8 mouse cellular contexts compared by ENCODE assay signal in the genomic region with DNA sequence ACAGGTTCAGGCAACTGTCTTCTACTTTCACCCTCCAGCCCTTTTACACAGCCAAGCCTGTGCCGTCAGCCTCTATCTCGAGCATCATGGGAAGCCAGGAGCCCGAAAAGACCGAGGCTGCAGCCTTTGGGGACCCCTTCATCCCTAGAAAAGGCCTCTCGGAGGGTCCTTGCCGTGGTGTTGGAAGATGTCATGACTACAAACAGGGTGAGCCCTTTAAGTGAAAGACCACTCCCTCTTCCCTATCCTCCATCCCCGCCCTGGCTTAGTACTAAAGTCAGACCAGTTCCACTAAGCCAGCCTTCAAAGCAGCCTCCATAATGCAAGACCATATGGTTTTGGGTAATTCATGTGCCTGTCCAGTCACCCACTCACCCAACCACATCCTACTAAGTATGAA. TPM values are rescaled to one million over a fixed set of nuclear protein-coding genes. Genes with fewer than 3 reads are reported as not detected.
A peak's percentile ranks its signal among the peaks of the same experiment; 100 is the strongest.
DNase-seq lines count a peak whose midpoint lies in the region; TF ChIP-seq lines count a peak whose summit lies in the region.

No protein-coding gene starts in this region.

- H3K27ac ChIP-seq in spleen, adult 2 months (ENCODE audit: insufficient read depth, low read length): peak overlapping the region; percentile 90
- peak overlapping the region; percentile 94 for H3K27ac ChIP-seq in limb, embryonic 10.5 days
- peak overlapping the region; percentile 88 for H3K27ac ChIP-seq in small intestine, adult 2 months (ENCODE audit: insufficient read depth, low read depth, low read length)

- H3K36me3 ChIP-seq in spleen, adult 2 months (ENCODE audit: control insufficient read depth, insufficient read depth, low read length): peaks cover 31% of the 10 kb centered on the region
- H3K36me3 ChIP-seq in limb, embryonic 10.5 days: peaks cover 66% of the 10 kb centered on the region
- H3K36me3 ChIP-seq in small intestine, adult 2 months (ENCODE audit: control insufficient read depth, insufficient read depth, low read length): peaks cover 41% of the 10 kb centered on the region

- H3K4me3 ChIP-seq in spleen, adult 2 months (ENCODE audit: extremely low read depth, insufficient read depth, insufficient read length): peak overlapping the region; percentile 88
- H3K4me3 ChIP-seq in limb, embryonic 10.5 days: peak overlapping the region; percentile 89
- peak overlapping the region; percentile 94 for H3K4me3 ChIP-seq in small intestine, adult 2 months (ENCODE audit: low read depth, low read length)

- TF ChIP-seq CTCF in spleen, adult 2 months (IDR thresholded peaks at IDR 0.05; ENCODE audit: extremely low read depth, insufficient read depth, insufficient read length, insufficient replicate concordance): no peak
- TF ChIP-seq CTCF in small intestine, adult 2 months (IDR thresholded peaks at IDR 0.05; ENCODE audit: extremely low read depth, insufficient read length, insufficient replicate concordance, low read depth, low read length): no peak

- H3K4me1 ChIP-seq in spleen, adult 2 months (ENCODE audit: control insufficient read depth, insufficient read depth, insufficient read length): peaks cover 7% of the 10 kb centered on the region; the same call in 1 of the 2 replicates
- peaks cover 21% of the 10 kb centered on the region for H3K4me1 ChIP-seq in limb, embryonic 10.5 days
- H3K4me1 ChIP-seq in small intestine, adult 2 months (ENCODE audit: control insufficient read depth, insufficient read depth, insufficient read length, low read length): peaks cover 11% of the 10 kb centered on the region; the same call in 1 of the 2 replicates

- H3K27me3 ChIP-seq in spleen, adult 2 months (ENCODE audit: control insufficient read depth, insufficient read depth, low read length): no peaks in the 10 kb centered on the region
- H3K27me3 ChIP-seq in limb, embryonic 10.5 days (ENCODE audit: low read depth, poor library complexity, severe bottlenecking): no peaks in the 10 kb centered on the region
- H3K27me3 ChIP-seq in small intestine, adult 2 months (ENCODE audit: control insufficient read depth, insufficient read depth, low read length): no peaks in the 10 kb centered on the region

- no peak for TF ChIP-seq POLR2A in spleen, adult 2 months (IDR thresholded peaks at IDR 0.05; ENCODE audit: low read depth, low read length)
- TF ChIP-seq POLR2A in small intestine, adult 2 months (IDR thresholded peaks at IDR 0.05; ENCODE audit: low read depth, low read length): no peak

- peak; percentile 37 to 60 for DNase-seq in cerebellum, postnatal 10 days
- no peak for DNase-seq in cerebellum, postnatal 4 days (ENCODE audit: low spot score in 2 of 2)
- DNase-seq in spleen, adult 2 months (ENCODE audit: low read depth in 1 of 2, low spot score in 2 of 2): no peak
- DNase-seq in spleen, postnatal 36 days (ENCODE audit: low spot score in 2 of 2): no peak
- DNase-seq in limb, embryonic 10.5 days (ENCODE audit: low spot score): no peak
- DNase-seq in adrenal gland, postnatal 4 days (ENCODE audit: low spot score in 2 of 2): no peak
- no peak for DNase-seq in left cerebral cortex, adult 9 months (ENCODE audit: low spot score in 2 of 2)

- 20% methylated on average over 7 of the region's 7 CpGs for WGBS in spleen, adult 2 months
- WGBS in limb, embryonic 10.5 days: 4% methylated on average over 7 of the region's 7 CpGs
- 5% methylated on average over 7 of the region's 7 CpGs for WGBS in small intestine, adult 2 months

- H3K9me3 ChIP-seq in limb, embryonic 10.5 days (replicated peaks): no peaks in the 10 kb centered on the region; the same call in 1 of the 2 replicates

RNA-seq across cellular contexts. Expression of gene Fbrs, which starts 6.9 kb away (rescaled TPM):
- 56.1 and 61.0 TPM in 2 replicates for polyA plus RNA-seq in spleen, adult 2 months (2012; rRNA removed)
- polyA plus RNA-seq in limb, embryonic 10.5 days (2016; fragmentation: Nextera tagmentation; extraction: Ambion mirVana): 11.4 and 12.5 TPM in 2 replicates
- polyA plus RNA-seq in small intestine, adult 2 months (2012; rRNA removed): 26.4 and 41.8 TPM in 2 replicates
- 10 to 100 TPM; 90.8 to 94.0 TPM for total RNA-seq in adrenal gland, postnatal 4 days (2021)

RNA-seq across cellular contexts. Expression of gene Prr14, which starts 12.6 kb away (rescaled TPM):
- 76.5 and 84.4 TPM in 2 replicates for polyA plus RNA-seq in spleen, adult 2 months (2012; rRNA removed)
- 41.0 and 46.9 TPM in 2 replicates for polyA plus RNA-seq in limb, embryonic 10.5 days (2016; fragmentation: Nextera tagmentation; extraction: Ambion mirVana)
- polyA plus RNA-seq in small intestine, adult 2 months (2012; rRNA removed): 30.3 and 81.2 TPM in 2 replicates
- 10 to 100 TPM; 52.3 to 54.8 TPM for total RNA-seq in adrenal gland, postnatal 4 days (2021)

RNA-seq across cellular contexts. Expression of gene Zfp689, which starts 23.1 kb away (rescaled TPM):
- 4.1 and 6.2 TPM in 2 replicates for polyA plus RNA-seq in spleen, adult 2 months (2012; rRNA removed)
- 14.2 and 14.5 TPM in 2 replicates for polyA plus RNA-seq in limb, embryonic 10.5 days (2016; fragmentation: Nextera tagmentation; extraction: Ambion mirVana)
- polyA plus RNA-seq in small intestine, adult 2 months (2012; rRNA removed): 2.0 and 2.9 TPM in 2 replicates
- 1 to 10 TPM; 7.3 to 7.4 TPM for total RNA-seq in adrenal gland, postnatal 4 days (2021)

RNA-seq across cellular contexts. Expression of gene Srcap, which starts 39.7 kb away (rescaled TPM):
- polyA plus RNA-seq in spleen, adult 2 months (2012; rRNA removed): 37.7 and 38.5 TPM in 2 replicates
- 70.9 and 80.4 TPM in 2 replicates for polyA plus RNA-seq in limb, embryonic 10.5 days (2016; fragmentation: Nextera tagmentation; extraction: Ambion mirVana)
- 22.6 and 52.6 TPM in 2 replicates for polyA plus RNA-seq in small intestine, adult 2 months (2012; rRNA removed)
- total RNA-seq in adrenal gland, postnatal 4 days (2021): 100 to 1,000 TPM; 111 to 118 TPM

RNA-seq across cellular contexts. Expression of gene Gm42715, which starts 47.3 kb away (rescaled TPM):
- polyA plus RNA-seq in spleen, adult 2 months (2012; rRNA removed): 12.0 and 14.6 TPM in 2 replicates
- polyA plus RNA-seq in limb, embryonic 10.5 days (2016; fragmentation: Nextera tagmentation; extraction: Ambion mirVana): 15.4 and 17.1 TPM in 2 replicates
- 5.4 and 9.5 TPM in 2 replicates for polyA plus RNA-seq in small intestine, adult 2 months (2012; rRNA removed)
- 10 to 100 TPM; 26.4 to 27.5 TPM for total RNA-seq in adrenal gland, postnatal 4 days (2021)

Comparison
In these comparisons a context has a peak if more than half of its experiments do, and no peak if none do; other contexts are left out.
1. DNase-seq: peak in cerebellum, postnatal 10 days (2 of 2); none in cerebellum, postnatal 4 days (0 of 2), spleen, adult 2 months (0 of 2), spleen, postnatal 36 days (0 of 2), limb, embryonic 10.5 days (single experiment), adrenal gland, postnatal 4 days (0 of 2) and left cerebral cortex, adult 9 months (0 of 2).
2. Peak in every context shown above with its lines, with median percentiles within 50 percentile points of each other: H3K27ac ChIP-seq and H3K4me3 ChIP-seq.